Mouse (Mus musculus): ENCODE results near the gene Gm35549.

DNA sequence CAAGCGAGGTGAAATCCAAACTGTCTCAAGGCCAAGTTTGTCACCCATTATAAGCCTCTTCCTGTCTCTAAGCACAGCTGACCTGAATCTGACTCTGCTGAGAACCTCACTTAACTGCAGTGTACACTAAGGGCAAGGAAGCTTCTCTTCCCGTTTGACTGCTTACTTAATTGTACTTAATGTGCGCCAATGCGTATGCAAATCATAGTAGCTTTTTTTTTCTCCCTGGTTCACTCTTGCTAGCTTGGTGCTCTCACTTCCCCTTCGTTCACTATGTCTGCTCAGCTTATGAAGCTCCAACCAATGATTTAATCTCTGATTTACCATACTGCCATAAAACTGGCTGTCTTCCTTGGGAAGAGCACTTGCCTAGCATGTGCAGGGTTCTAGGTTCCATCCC lies 58.6 kb downstream of the Gm35549 start:
- TF ChIP-seq EP300 (optimal IDR thresholded peaks at IDR 0.05): no peak
- no peak for TF ChIP-seq CTCF (IDR thresholded peaks at IDR 0.05; ENCODE audit: low read depth)

Data from stomach, postnatal 0 days (tissue).